Mouse (Mus musculus) intestine, embryonic 14.5 days (tissue): ENCODE measurements at regions not wholly inside any gene's neighbourhood (a gene's known extent, or its start where the extent isn't known, plus 50 kb on each side); places are given as distances from the start of the nearest gene placed in this dataset.

Experiments
- ATAC-seq: fragments of 200-750 bp; cut with Nextera tagmentation; replicated peaks from 2 replicates; pipeline ENCODE4 v1.8.0; 2017; ENCODE audit warnings: low read depth, moderate number of reproducible peaks, moderate TSS enrichment, moderate library complexity; ENCODE audit not compliant: low FRiP score, low TSS enrichment
- DNase-seq: peaks from one replicate; pipeline ENCODE4 v3.0.0-alpha.2; 2018; ENCODE audit warnings: low spot score
- H3K27ac ChIP-seq: fragments of 300-500 bp; sonication (generic); 2 replicates; pipeline ENCODE4 v1.5.1; 2014; ENCODE audit warnings: low read depth, mild to moderate bottlenecking, control low read depth
- H3K27me3 ChIP-seq: fragments of 300-500 bp; sonication (generic); replicated peaks from 2 replicates; pipeline ENCODE4 v1.6.1; 2014; ENCODE audit warnings: low read length, control low read depth; ENCODE audit not compliant: control insufficient read depth, insufficient read depth
- H3K36me3 ChIP-seq: fragments of 300-500 bp; sonication (generic); 2 replicates; pipeline ENCODE4 v1.6.1; 2014; ENCODE audit warnings: low read length, control low read depth; ENCODE audit not compliant: control insufficient read depth, insufficient read depth
- H3K4me1 ChIP-seq: fragments of 300-500 bp; sonication (generic); replicated peaks from 2 replicates; pipeline ENCODE4 v1.6.1; 2014; ENCODE audit warnings: low read length, control low read depth, mixed read lengths; ENCODE audit not compliant: control insufficient read depth, insufficient read depth
- H3K4me2 ChIP-seq: fragments of 300-500 bp; sonication (generic); 2 replicates; pipeline ENCODE4 v1.6.1; 2014; ENCODE audit warnings: low read length
- H3K4me3 ChIP-seq: fragments of 300-500 bp; sonication (generic); 2 replicates; pipeline ENCODE4 v1.5.1; 2014; ENCODE audit warnings: low read depth, low read length, control low read depth, mixed read lengths
- H3K9ac ChIP-seq: fragments of 300-500 bp; sonication (generic); 2 replicates; pipeline ENCODE4 v1.6.1; 2014; ENCODE audit warnings: mild to moderate bottlenecking, low read length
- H3K9me3 ChIP-seq: fragments of 300-500 bp; sonication (generic); 2 replicates; pipeline ENCODE4 v1.6.1; 2016; ENCODE audit warnings: low read length, control low read depth; ENCODE audit not compliant: control insufficient read depth
- WGBS: fragments of 180-500 bp; shearing (Covaris S2); extraction: QIAGEN DNeasy Blood & Tissue Kit; methylation state at CpG from one replicate; pipeline ENCODE4 v1.1.7; 2014; 5-methylcytosine and 5-hydroxymethylcytosine counted together

DNA sequence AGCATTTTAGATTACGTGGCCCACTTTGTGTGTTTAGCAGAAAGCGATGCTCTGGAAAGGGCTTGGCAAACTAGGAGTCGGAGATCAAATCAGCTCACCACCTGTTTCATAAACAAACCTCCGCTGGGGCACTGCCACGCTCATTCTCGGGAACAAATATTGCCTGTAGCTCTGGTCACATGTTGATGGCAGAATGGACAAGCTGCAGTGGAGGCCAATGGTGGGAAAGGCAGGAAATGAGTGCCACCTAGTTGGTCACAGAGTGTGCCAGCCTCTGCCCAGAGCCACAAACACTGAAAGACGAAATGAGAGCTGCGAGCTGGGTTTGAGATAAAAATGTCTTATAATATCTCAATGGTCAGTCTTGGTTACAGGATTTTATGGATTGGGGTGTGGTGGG lies 259.2 kb upstream of the Csf3r start:
- no peak overlapping the region for H3K9ac ChIP-seq
- no peak overlapping the region for H3K4me3 ChIP-seq
- no peaks in the 10 kb centered on the region for H3K36me3 ChIP-seq
- H3K27ac ChIP-seq: no peak overlapping the region
- WGBS: 72% methylated on average over 8 of the region's 8 CpGs
- H3K4me1 ChIP-seq: no peaks in the 10 kb centered on the region
- no peaks in the 10 kb centered on the region for H3K27me3 ChIP-seq
- ATAC-seq: no peak
- peak; percentile 38 for DNase-seq
- H3K4me2 ChIP-seq: no peak overlapping the region
- H3K9me3 ChIP-seq: no peaks in the 10 kb centered on the region

DNA sequence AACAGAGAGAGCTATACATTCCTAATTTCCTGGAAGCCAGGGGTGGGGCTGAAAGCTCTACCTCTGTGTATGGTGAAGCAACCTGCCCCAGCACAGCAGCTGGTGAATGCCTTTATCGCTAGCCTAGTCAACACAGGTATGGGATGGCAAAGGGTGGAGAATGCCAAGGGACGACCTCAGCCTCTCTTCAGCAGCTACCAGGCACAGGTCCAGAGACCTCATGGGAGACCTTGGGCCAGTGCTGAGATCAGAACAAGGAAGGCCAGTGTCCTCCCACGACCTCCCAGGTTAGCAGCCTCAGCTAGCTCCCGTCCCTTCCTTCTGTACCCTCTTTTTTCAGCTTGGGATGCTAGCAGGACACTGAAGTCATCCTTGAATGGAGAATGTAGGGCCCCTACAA lies 247.2 kb upstream of the Csf3r start:
- H3K9me3 ChIP-seq: no peaks in the 10 kb centered on the region
- H3K4me3 ChIP-seq: no peak overlapping the region
- no peak overlapping the region for H3K27ac ChIP-seq
- 77% methylated on average over 4 of the region's 4 CpGs for WGBS
- H3K4me2 ChIP-seq: no peak overlapping the region
- peaks cover 6% of the 10 kb centered on the region for H3K27me3 ChIP-seq
- DNase-seq: no peak
- no peaks in the 10 kb centered on the region for H3K4me1 ChIP-seq
- no peak for ATAC-seq
- no peak overlapping the region for H3K9ac ChIP-seq
- H3K36me3 ChIP-seq: no peaks in the 10 kb centered on the region

DNA sequence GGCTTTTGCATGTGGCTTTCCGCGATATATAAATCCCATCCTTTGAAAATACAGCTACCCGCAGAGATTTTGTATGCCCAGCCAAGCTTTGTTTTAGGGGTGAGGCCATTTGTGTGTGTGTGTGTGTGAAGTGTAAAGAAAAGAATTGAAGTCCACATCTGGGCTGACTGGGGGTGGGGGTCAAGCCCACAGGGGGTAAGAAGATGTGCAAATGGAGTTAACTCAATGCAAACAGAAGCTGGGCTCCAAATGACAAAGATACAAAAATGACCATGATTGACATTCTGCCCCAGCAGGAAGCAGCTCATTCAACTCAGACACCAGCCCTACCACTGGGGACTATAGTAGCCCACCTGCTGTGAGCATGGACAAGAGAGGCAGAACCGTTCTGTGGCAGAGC lies 244.2 kb upstream of the Csf3r start:
- ATAC-seq: no peak
- H3K27ac ChIP-seq: no peak overlapping the region
- 63% methylated on average over 4 of the region's 4 CpGs for whole genome bisulfite sequencing
- peaks cover 6% of the 10 kb centered on the region for H3K27me3 ChIP-seq
- H3K9ac ChIP-seq: no peak overlapping the region
- H3K4me2 ChIP-seq: no peak overlapping the region
- no peaks in the 10 kb centered on the region for H3K36me3 ChIP-seq
- H3K4me3 ChIP-seq: no peak overlapping the region
- H3K4me1 ChIP-seq: no peaks in the 10 kb centered on the region
- no peaks in the 10 kb centered on the region for H3K9me3 ChIP-seq
- no peak for DNase-seq

DNA sequence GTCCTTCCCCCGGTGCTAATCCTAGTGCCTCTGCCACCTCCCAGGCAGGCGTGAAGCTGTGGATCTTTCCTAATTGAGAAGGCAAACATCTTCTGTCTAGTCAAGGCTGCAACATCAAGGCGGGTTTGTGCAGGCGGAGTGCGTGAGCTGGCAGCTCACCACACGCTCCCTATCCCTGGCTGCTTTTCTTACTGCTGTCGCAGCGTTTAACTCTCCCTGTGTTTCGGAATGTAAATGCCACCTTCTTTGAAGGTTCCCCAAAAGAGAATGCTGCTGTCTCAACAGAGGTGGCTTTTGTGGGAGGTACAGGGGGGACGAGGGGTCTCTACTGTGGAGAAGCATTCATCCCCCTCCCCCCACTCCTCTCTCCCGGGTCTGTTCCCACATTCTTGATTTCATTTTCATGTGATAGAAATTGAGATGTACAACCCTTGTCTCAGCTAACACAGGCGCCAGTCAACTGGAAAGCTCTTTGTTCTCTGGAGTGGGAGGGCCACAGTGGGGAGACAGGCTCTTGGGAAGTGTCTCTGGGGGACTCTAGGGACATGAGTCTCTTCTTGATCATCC lies 243.3 kb upstream of the Csf3r start:
- Histone ChIP-seq H3K27me3 (peaks cover 6% of the 10 kb centered on the region), H3K9ac (no peak overlapping the region), H3K9me3 (no peaks in the 10 kb centered on the region), H3K4me3 (no peak overlapping the region), H3K4me1 (no peaks in the 10 kb centered on the region), H3K27ac (no peak overlapping the region), H3K4me2 (no peak overlapping the region), H3K36me3 (no peaks in the 10 kb centered on the region)
- ATAC-seq (no peak), DNase-seq (no peak)
- 14% methylated on average over 12 of the region's 12 CpGs for WGBS

DNA sequence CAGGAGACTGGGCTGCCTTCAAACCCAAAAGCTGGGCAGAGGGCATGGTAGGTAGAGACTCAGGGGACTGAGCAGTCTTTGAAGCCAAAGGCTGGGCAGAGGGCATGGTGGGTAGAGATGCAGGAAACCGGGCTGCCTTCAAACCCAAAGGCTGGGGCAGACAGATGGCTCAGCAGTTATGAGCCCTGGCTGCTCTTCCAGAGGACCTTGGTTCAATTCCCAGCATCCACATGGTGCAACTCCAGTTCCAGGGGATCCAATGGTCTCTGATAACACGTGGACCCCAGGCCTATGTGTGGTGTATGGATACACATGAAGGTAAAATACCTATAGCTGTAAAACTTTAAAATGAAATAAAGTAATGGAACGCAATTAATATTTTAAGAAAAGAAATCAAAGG lies 242.0 kb upstream of the Csf3r start:
- Histone ChIP-seq H3K4me2 (no peak overlapping the region), H3K9ac (no peak overlapping the region), H3K27ac (no peak overlapping the region), H3K4me3 (no peak overlapping the region), H3K9me3 (no peaks in the 10 kb centered on the region), H3K27me3 (peaks cover 6% of the 10 kb centered on the region), H3K36me3 (no peaks in the 10 kb centered on the region), H3K4me1 (no peaks in the 10 kb centered on the region)
- WGBS: 83% methylated on average over 3 of the region's 3 CpGs
- DNase-seq (no peak), ATAC-seq (no peak)

DNA sequence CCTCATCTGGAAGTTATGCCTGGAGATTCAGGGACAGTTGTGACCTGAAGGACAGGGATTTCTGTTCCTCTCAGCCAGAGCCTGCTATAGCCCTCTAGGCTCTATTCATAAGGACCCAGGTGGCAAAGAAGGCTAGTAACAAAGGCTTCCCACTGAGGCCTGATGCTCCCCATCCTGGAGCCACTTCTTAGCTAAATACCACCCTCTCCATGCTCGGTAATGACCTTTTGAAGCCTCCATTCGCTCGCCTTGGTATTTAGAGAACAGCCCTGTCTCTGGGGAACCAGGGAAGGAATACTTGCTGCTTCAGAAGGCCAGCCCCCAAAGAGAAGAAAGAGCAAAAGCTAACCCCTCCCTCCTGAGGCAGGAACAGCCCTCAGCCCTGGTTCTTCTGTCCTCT lies 238.3 kb upstream of the Csf3r start:
- DNase-seq: no peak
- WGBS: 17% methylated on average over 3 of the region's 3 CpGs
- Histone ChIP-seq H3K4me1 (no peaks in the 10 kb centered on the region), H3K27ac (no peak overlapping the region), H3K36me3 (no peaks in the 10 kb centered on the region), H3K9ac (no peak overlapping the region), H3K9me3 (no peaks in the 10 kb centered on the region), H3K4me2 (no peak overlapping the region), H3K27me3 (peaks cover 6% of the 10 kb centered on the region), H3K4me3 (no peak overlapping the region)
- no peak for ATAC-seq

DNA sequence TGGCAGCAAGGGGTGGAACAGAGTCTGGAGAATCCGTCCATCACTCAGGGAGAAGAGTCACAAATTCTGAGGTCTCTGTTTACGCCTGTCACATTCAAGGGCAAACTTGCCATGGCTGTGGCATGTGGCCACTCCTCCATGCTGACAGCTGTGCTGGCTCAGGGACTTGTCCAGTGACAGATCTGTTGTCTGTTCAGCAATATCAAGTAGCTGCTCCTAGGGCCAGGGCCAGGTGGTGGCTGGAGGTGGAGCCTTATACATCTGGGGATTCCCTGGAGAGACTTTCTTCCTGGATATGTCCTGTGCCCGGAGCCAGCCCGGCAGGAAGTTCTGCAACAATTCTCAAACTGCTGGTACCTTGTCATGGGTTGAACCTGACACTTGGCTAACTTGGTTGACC lies 229.7 kb upstream of the Csf3r start:
- DNase-seq: no peak
- no peak overlapping the region for H3K27ac ChIP-seq
- 71% methylated on average over 4 of the region's 4 CpGs for WGBS
- no peaks in the 10 kb centered on the region for H3K27me3 ChIP-seq
- no peaks in the 10 kb centered on the region for H3K4me1 ChIP-seq
- H3K4me3 ChIP-seq: no peak overlapping the region
- H3K9me3 ChIP-seq: no peaks in the 10 kb centered on the region
- H3K4me2 ChIP-seq: no peak overlapping the region
- H3K36me3 ChIP-seq: no peaks in the 10 kb centered on the region
- no peak for ATAC-seq
- H3K9ac ChIP-seq: no peak overlapping the region

DNA sequence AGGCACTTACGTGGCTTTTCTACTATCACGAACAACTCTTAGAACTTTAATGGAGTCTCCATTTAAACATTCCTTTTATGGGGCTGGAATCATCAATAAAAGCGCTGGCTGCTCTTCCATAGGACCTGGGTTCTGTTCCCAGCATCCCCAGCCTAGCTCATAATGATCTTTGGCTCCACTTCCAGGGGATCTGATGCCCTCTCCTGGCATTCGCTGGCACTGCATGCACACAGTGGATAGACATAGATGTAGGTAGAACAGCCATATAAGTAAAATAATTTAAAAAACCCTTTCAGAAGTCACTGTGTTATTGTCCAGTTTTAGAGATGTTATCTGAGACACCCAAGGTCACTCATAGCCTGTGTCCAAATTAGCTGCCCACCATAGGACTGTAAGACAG lies 216.4 kb upstream of the Csf3r start:
- DNase-seq: no peak
- ATAC-seq: no peak
- Histone ChIP-seq H3K27me3 (no peaks in the 10 kb centered on the region; the same call in 1 of the 2 replicates), H3K9me3 (no peaks in the 10 kb centered on the region), H3K36me3 (no peaks in the 10 kb centered on the region), H3K4me3 (no peak overlapping the region), H3K4me1 (no peaks in the 10 kb centered on the region), H3K27ac (no peak overlapping the region), H3K9ac (no peak overlapping the region), H3K4me2 (no peak overlapping the region)
- WGBS: 90% methylated on average over 4 of the region's 4 CpGs

DNA sequence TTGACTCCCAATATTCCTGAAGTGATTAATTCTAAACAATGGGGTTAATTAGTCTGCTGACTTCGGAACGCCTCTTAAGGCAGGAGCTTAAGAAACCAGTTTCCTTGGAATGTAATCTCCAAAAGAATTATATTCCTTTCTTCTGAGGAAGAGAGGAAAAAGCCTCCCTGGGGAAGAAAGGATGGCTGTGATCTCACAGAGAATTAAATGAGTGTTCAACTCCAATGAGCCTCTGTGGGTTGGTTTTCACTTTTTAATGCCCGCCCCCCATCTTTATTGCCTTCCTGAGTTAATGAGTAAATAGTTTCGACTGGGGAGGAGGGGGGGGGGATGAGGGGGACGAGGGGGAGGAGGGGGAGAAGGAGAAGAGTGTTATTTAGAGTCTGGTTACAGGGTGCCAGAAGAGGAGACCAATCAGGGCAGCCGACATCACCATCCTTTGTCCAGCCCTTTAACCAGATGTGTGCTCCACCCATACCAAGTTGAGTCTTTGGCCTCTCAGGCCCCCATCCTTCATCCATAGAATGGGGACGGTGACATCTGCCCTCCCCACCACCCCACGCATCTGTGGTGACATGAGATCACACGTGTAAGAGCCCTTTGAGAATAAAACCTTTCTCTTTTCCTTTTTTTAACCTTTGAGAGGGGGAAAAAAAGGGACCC lies 214.8 kb upstream of the Csf3r start:
- no peak overlapping the region for H3K4me3 ChIP-seq
- 16% methylated on average over 9 of the region's 9 CpGs for WGBS
- no peak overlapping the region for H3K27ac ChIP-seq
- H3K4me1 ChIP-seq: no peaks in the 10 kb centered on the region
- H3K9ac ChIP-seq: no peak overlapping the region
- DNase-seq (no peak), ATAC-seq (no peak)
- no peak overlapping the region for H3K4me2 ChIP-seq
- H3K9me3 ChIP-seq: no peaks in the 10 kb centered on the region
- H3K36me3 ChIP-seq: no peaks in the 10 kb centered on the region
- no peaks in the 10 kb centered on the region; the same call in 1 of the 2 replicates for H3K27me3 ChIP-seq
